Mouse (Mus musculus) heart, adult 2 months (tissue): ENCODE measurements at regions not wholly inside any gene's neighbourhood (a gene's known extent, or its start where the extent isn't known, plus 50 kb on each side); places are given as distances from the start of the nearest gene placed in this dataset.

Experiments used
- DNase-seq, 2 experiments: peaks; one replicate each; pipeline ENCODE4 v3.0.0; 2021
- H3K27ac ChIP-seq: fragments of 200-600 bp; 2 replicates; pipeline ENCODE4 v1.8.1; 2022
- H3K27me3 ChIP-seq: fragments of 200-500 bp; 2 replicates; pipeline ENCODE4 v1.6.1; 2012; ENCODE audit warnings: mild to moderate bottlenecking, low read length, inconsistent platforms, mixed read lengths; ENCODE audit not compliant: control insufficient read depth, insufficient read depth
- H3K36me3 ChIP-seq: fragments of 200-500 bp; 2 replicates; pipeline ENCODE4 v1.6.1; 2012; ENCODE audit warnings: low read length, inconsistent platforms; ENCODE audit not compliant: control insufficient read depth, insufficient read depth
- H3K4me1 ChIP-seq: fragments of 200-500 bp; 2 replicates; pipeline ENCODE4 v1.6.1; 2011; ENCODE audit warnings: low read length; ENCODE audit not compliant: control insufficient read depth, insufficient read depth
- H3K4me3 ChIP-seq: fragments of 200-600 bp; 2 replicates; pipeline ENCODE4 v1.8.1; 2022
- H3K79me2 ChIP-seq: fragments of 200-500 bp; replicated peaks from 2 replicates; pipeline ENCODE4 v1.6.1; 2012; ENCODE audit warnings: mild to moderate bottlenecking, inconsistent platforms, low read length, moderate library complexity, mixed read lengths; ENCODE audit not compliant: control insufficient read depth, insufficient read depth
- H3K9ac ChIP-seq: fragments of 200-500 bp; 2 replicates; pipeline ENCODE4 v1.6.1; 2012; ENCODE audit warnings: low read depth, mild to moderate bottlenecking, control low read depth, inconsistent platforms, low read length, mixed read lengths
- CTCF ChIP-seq: fragments of 200-600 bp; IDR thresholded peaks from 2 replicates; pipeline ENCODE4 v1.8.1; 2022; ENCODE audit warnings: antibody characterized with exemption, mild to moderate bottlenecking, moderate library complexity
- EP300 ChIP-seq: fragments of 200-500 bp; IDR thresholded peaks from 2 replicates; pipeline ENCODE4 v1.6.1; 2011; ENCODE audit warnings: low read depth, low read length, control low read depth; ENCODE audit not compliant: insufficient read depth
- POLR2A ChIP-seq: fragments of 200-500 bp; IDR thresholded peaks from 2 replicates; pipeline ENCODE4 v1.6.1; 2011; ENCODE audit warnings: mild to moderate bottlenecking, low read depth, low read length, control low read depth; ENCODE audit not compliant: insufficient read depth
- WGBS: fragments of 180-500 bp; shearing (Covaris S2); methylation state at CpG from one replicate; pipeline ENCODE4 v1.1.7; 2018; 5-methylcytosine and 5-hydroxymethylcytosine counted together
- intact Hi-C: fragments of 180-260 bp; cut with DNase I; formaldehyde crosslinking; loops from one replicate; pipeline ENCODE4 v1.15.1; 2025

- H3K27ac ChIP-seq: no peak overlapping the region
- no peak overlapping the region for H3K4me3 ChIP-seq
- H3K9ac ChIP-seq: no peak overlapping the region
- H3K27me3 ChIP-seq: no peaks in the 10 kb centered on the region
- no peaks in the 10 kb centered on the region for H3K79me2 ChIP-seq
- no peaks in the 10 kb centered on the region for H3K4me1 ChIP-seq
- no peaks in the 10 kb centered on the region for H3K36me3 ChIP-seq
- DNase-seq: no peak
- TF ChIP-seq CTCF (no peak), EP300 (no peak)
- intact Hi-C loops: no loop called here
Measured at GRCm38 (mm10) chr14:123040046-123040445, 56.2 kb upstream of the Tmtc4 start.

GRCm38 (mm10) chr14:123037444-123037843 is 53.6 kb upstream of the Tmtc4 start:
- H3K36me3 ChIP-seq: no peaks in the 10 kb centered on the region

More at GRCm38 (mm10) chr14:123037444-123037843, 53.6 kb upstream of the Tmtc4 start:
- no peak for TF ChIP-seq CTCF
- TF ChIP-seq POLR2A: no peak
- TF ChIP-seq EP300: no peak
- 77% methylated on average over 2 of the region's 2 CpGs for WGBS
- intact Hi-C loops: no loop called here
- Histone ChIP-seq H3K4me1 (no peaks in the 10 kb centered on the region), H3K4me3 (no peak overlapping the region), H3K9ac (no peak overlapping the region), H3K27me3 (no peaks in the 10 kb centered on the region), H3K27ac (no peak overlapping the region), H3K79me2 (no peaks in the 10 kb centered on the region)
- no peak for DNase-seq
